Mouse (Mus musculus) cerebellum, postnatal 10 days (tissue): ENCODE measurements around the gene P2ry1.

Experiments used
- DNase-seq, 2 experiments: peaks; one replicate each; pipeline ENCODE4 v3.0.0; 2021; ENCODE audit warnings: mixed read lengths in 2 of 2

P2ry1 gene

DNA sequence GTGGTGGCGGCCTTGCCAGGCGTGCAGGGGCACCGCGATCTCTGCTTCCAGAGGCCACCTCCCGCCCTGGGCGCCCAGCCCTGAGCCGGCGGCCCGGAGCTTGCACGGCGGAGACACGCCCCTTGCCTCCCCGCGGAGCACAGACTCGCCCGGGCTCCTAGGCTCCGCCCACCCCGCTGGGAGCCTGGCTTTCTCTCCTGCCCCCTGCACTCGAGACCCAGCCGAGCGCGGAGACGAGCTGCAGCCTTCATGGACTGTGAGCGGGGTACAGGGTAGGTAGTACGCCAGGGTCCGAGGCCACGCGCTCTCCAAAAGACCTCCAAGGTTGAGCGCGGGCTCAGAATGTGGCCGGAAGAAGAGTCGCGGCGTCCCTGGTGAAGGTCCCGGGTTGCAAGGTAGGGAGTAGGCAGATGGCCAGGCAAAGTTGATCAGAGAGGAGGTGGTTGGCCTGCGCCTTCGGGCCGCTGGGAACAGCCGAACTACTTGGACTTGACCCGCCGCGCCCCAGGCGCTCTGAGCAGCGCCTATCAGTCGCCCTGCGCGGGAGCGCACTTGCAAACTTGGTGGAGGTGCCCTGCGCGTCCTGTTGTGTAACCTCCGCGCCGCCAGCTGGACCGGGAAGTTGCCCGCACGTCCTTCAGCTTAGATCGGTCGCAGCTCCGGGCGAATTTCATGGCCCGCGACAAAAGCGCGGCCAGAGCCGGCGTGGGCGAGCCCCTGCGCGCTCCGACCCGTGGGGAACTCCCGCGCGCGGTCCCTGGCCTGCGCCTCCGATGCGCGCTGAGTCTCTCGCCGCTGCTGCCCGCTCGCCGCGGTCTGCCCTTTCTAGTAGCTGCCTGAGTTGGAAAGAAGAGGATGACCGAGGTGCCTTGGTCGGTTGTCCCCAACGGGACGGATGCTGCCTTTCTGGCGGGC, at the start of gene P2ry1:
P2ry1 (plus strand) TSS at position 209 of the 915 bp plus-strand sequence.
- DNase-seq, result peak; percentile 73 to 86

DNA sequence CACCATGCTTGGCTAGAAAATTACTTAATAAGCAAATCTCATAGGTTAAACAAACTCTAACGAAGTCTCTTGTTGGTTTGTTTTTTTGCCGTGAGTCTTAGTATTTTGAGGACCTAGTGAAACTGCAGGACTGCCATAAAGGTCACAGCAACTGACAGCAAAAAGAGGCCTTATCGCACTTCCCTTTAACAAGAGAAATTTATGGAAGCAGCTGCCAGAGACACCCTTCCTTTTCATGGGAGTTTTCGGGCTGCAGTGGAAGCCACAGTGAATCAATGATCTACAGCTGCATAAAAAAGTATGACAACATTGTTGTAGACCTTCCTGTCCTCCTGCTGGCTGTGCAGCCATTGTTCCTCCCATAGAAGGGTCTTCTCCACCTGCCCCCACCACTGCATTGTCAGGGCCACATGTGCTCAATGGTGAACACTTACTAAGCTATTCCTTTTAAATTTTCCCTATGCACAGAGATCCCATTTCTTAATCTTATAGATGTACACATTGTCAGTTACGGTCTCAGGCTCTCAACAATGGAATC, 49.3 kb upstream of the P2ry1 start:
- no peak for DNase-seq

DNA sequence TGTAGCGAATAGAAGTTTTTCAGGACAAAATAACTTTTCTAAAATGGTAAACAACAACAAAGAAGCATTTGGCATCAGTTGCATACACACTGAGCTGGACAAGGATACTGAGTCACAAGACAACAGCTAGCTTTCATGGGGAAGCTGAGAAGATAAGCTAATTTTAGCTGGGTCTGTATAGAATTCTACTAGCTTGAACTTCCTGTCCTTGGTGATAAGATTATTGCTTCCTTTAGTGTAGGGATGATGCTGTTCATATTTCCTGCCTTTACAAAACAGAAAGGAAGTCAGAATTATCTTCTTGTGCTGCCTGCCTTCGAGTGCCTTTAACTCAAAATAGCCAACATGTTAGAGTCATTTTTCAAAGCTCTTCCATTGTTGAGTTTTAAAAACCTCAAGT, 48.5 kb upstream of the P2ry1 start:
- no peak for DNase-seq

DNA sequence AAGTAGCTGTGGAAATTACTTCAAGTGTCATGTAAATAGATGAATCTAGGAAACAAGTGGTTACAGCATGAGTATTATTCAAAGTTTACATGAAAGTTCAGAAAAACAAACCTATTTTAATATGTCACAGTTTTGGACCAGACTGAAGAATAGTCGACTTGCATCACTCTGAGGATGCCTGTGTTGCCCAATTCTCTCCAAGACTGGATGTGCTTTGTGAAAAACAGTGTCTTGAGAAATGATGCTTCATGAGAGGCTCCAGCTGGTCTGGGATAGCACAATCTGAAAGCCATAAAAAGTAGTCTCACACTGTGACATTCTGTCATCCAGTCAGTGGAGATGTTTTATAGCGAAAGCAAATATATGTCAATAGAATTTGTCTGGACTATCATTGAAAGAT, 43.8 kb upstream of the P2ry1 start:
- no peak for DNase-seq

DNA sequence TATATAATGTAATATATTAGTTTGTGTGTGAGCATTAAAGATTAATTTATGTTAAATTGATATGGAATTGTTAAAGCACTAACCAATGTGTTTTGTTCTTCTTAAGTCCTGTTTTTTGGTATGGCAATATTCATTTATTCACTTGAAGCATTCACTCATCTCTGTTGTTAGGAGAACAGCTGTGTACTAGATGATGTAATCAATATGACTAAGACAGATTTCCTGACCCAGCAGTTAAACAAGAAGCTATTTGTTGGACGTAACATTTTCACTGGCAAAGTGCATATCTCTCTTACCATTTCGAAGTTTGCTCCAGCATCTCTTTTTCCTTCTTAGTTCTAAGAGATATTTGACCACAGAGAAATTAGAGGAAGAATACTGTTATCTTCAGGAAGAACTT, 37.5 kb upstream of the P2ry1 start:
- no peak for DNase-seq

DNA sequence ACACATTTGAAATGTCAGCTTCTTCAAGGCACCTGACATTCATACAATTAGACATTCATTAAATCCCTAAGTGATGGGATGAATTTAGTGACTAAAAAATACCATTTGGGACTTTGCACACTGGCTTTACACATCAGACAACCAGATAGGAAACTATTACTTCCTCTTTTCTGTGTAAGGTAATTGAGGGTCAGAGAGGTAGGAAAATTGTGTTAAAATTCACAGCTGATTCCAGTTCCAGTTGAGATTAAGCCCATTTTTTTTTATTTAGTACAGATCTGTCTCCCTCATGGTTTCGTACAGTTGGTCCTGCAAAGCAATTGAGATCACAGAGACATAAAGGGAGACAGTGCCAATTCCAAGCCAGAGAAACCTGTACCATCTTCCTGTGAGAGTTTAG, 27.7 kb upstream of the P2ry1 start:
- no peak for DNase-seq

DNA sequence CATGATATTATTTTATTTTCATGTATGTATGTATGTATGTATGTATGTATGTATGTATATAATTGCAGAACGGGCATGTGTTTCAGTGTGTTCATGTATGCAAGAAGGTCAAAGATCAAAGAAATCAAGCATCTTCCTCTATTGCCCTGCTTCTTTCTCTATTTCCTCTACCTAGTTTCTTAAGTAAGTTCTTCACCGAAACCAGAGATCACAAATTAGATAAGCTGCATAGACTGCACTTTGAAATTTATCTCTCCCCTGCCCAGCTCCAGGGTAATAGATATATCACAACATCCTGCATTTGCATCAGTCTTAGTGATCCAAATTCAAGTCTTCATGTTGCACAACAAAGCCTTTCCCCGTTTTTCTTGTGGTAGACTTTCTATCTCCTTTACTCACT, 20.5 kb upstream of the P2ry1 start:
- no peak for DNase-seq

DNA sequence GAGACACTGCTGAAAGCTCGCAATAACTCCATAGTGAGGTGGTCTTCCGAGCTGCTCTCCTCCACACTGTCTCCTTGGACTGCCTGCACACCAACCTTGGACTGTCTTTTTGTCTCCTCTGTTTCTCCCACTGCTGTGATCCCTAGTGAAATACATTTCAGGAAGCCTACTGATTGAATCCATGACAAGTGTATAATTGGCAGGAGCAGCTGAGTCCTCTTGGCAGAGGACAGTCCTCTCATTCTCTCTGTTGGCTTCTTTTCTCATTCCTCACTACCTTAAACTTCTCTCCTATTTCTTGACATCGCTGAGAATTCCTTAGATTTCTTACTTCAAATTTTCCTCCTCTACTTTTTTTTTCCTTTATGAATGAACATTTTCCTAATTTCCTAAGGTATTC, 4.5 kb upstream of the P2ry1 start:
- no peak for DNase-seq

DNA sequence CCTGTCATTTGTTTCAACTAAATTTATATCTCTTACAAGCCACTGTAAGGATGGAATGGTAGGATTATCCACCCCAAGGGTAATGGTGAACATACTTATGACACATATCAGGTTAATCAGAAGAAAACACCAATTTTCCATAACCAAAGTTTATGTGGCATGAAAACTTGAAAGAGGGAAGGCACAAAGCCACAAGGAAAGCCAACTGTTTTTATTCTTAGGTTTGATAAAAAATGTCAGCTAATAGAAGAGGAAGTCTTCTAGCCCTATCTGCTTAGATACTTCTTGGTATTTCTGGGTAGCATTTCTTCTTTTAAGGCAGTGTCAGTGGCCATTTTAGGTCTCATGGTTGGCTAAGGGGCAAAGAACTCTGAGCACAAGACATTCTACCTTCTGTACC, 2.9 kb upstream of the P2ry1 start:
- DNase-seq, result no peak

DNA sequence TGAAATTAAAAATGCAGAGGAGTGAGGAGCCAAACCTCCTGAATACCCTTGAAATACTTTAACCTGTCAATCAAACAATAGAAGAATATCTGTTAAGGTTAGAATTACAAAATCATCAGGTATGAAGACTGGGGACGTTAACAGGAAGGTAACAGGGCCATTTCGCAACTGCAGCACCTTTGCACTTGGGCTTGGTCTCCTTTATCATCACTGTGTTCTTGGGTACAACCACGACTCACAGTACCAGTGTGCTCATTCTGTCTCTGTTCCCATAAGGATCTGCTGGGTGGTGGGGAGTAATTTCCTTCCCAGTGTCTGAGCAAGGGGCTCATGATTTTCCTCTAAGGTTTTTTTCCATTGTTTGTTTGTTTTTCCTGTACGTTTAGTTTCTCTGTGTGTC, 1.8 kb upstream of the P2ry1 start:
- DNase-seq, result no peak

DNA sequence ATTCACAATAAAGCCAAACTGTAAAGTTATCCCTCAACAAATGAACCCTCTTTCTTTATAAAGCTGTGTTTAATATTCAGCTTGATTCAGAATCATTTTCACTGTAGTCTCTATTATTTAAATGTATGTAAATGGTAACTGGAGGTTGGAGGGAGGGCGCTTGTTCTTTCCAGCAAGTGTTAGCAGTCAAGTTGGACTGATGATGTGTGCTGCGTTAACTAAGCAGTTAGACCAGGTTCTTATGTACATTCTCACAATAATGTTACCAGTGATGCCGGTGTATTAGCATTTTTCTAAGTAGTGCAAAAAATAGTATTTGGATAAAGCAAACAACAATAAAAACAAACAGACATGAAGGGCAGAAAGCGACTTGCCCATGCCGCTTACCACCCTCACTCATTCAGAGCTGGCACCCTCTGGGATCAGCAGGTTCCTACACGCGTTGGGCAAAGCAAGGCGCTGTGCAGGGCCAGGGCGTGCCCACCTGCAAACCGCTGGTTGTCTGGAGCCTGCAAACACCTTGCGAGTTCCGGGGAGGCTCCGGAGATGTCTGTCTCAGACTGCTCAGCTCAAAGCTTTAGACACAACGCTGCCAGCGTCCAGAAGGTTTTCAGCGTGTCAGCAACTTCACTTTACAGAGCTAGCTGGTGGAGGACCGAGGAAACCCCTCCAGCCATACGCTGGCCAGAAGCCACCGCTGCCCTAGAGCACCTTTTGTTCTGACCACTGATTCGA, 576 bp upstream of the P2ry1 start:
- DNase-seq, result no peak

DNA sequence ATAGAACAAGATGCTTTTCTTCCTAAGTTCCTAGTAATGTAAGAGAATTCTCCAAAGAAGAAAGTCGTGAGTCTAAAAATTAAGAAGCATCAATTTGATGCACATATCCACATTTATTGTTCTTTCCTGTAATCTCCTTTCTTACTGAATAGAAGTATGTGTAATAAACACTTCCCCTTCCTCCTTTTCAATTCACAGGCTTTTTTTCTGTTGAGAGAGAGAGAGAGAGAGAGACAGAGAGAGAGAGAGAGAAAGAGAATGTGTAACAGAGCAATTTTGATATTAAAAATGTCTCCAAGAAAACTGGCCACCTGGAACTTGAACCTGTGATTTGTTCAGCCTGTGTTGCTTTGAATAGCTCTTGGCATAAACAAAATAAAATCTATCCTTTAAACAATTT, 2.0 kb downstream of the P2ry1 start:
- DNase-seq, result no peak

DNA sequence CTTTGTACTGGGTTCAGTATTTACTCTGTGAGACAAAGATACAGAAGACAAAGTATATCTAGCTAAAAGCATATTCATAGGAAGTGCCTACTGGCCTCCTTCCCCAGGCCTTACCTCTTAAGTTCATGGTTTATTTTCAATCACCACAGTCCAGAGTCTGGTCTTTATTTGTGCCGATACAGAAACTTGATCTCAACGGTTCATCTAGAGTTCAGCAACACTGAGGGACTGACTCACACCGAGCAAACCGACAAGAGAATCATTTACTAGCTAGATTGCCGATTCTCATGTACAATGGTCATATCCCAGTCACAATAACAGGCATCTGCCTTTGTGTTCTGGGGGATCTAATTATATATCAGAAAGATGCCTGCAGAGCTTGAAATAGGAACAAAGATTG, 9.1 kb downstream of the P2ry1 start:
- no peak for DNase-seq

DNA sequence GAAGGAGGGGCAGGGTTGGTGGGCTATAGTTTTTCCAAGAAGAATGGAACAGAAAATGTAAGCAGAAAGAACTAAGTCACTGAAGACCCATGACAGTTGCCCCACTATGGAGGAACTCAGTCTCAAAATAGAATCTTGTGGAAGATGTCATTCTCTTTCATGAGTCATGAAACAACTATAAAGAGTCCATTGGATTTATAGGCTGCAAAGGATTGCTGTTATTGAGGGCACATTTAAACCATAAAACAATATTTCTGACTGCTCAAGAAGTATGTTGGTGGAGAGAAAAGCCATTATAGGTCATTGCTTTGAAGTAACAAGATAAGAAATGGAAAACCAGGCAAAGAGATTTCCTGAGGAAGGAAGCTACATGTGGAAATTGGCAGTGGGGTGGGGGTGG, 10.0 kb downstream of the P2ry1 start:
- DNase-seq, result no peak

DNA sequence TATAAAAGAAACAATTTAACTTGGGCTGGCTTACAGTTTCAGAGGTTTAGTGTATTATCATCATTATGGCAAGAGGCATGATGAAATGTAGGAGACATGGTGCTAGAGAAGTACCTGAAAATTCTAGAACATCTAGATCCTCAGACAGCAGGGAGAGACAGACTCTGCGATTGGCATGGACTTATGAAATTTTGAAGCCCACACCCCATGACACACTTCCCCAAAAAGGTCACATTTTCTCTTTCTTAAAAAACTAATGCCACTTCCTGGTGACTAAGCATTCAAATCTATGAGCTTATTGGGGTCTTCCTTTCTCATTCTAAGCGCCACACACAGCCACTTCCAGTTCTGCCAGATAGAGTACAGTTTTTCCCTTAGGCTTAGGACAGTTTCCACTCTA, 14.1 kb downstream of the P2ry1 start:
- no peak for DNase-seq

DNA sequence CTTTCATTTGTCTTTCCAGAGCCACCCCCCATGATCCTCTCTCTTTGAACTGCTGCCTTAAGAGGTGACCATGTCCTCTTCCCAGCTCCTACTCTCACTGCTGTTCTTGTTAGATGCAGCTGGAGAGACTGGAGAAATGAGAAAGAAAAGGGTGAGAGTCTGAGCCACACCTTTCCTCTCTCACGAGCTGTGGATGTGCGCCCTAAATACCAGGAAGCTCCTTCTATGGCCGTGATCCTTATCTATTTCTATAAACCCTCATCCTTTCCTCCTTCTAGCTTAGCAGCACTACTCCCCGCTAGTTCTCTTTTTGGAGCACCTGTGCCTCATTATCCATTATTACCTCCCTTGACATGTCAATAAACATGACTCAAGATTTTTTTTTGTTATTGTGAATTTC, 29.5 kb downstream of the P2ry1 start:
- no peak for DNase-seq

DNA sequence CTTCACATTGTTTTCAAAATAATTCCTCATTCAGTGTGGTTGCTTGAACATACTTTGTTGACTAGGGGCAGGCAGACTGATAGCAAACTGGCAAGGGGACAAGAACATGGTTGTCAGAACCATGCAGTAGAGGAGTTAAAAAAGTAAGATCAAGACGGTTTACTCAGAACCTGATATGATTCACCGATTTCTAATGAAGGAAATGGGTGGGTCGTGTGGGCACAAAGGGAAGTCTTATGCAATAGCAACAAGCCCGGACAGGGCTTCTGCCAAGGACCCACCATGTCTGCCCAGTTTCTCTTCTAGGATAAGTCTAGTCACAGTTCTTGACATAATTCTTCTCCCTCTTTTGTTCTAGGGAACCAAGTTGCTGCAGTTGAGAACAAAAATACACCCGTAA, 33.0 kb downstream of the P2ry1 start:
- peak in 1 of 2 experiments; percentile 1 for DNase-seq

DNA sequence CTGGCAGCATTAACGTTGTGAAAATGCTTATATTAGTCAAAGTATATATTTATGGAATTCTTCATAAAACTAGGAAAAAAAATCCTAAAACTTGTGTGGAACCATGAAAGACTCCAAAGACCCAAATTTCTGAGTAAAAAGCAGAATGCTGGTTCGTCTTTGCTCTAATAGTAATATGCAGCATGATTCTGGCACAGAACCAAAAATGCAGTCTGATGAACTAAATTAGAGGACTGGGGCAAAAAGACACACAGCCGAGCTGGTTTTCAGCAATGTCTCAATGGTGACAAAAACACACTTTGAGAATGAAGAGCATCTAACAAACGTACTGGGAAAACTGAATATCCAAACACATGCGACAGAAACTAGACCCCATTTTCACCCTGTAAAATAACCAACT, 37.3 kb downstream of the P2ry1 start:
- DNase-seq, result peak; percentile 48 to 64

DNA sequence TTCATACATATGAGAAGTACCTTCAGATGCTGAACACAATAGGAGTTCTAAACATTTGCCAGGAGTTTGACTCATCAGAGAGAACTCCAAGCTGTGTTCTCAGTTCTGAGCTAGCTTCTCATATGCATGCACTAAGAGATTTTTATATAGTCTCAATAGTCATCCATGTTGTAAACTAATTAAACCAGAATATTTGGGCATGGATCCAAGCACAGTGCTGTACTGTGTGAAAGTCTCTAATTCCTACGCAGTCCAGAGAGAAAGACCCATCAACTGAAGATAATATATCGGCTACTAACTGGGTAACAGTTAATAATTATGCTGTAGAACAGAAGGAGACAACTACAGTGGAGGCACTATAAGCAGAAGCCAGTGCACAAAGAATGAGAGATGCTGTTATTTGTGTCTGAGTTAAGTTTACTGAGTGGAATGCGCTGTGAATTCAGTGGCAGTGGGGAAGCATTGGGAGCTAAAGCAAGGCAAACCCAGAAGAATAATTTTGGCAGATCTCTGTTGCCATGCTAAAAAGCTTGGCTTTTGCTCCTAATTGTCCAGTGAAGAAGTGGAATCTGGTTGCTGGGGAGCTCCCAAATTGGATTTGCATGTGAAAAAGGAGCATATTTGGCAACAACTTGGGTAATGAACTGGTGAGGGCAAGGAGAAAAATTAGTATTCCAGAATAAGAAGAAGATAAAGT, 47.5 kb downstream of the P2ry1 start:
- peak; percentile 7 to 14 for DNase-seq
